Mouse (Mus musculus) mesoderm, embryonic 11.5 days (tissue): ENCODE results near the gene Cgref1.

Source experiments
- DNase-seq: peaks from one replicate; pipeline ENCODE4 v3.0.0-alpha.2; 2012; ENCODE audit warnings: low read depth, low spot score

Gene Cgref1

DNA sequence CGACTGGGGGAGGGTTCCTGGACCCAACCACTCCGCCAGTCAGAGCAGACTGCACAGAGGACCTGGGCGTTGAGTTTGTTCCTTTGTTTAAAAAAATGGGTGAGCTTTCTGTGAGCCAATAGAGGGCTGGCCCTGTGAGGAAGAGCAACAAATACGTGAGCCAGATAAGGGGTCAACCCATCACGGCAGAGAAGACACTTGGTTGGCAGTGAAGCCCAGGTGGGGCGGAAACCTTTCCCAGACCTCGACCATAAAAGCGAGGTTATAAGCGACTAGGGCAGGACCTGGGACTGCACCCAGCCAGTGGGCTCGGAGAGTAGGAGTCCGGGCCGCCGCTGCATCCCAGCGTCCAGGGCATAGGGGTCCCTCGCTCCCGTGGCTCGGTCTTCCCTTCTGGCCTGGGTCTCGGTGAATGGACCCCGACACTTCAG, 58.0 kb downstream of the Cgref1 start:
- peak; percentile 90 for DNase-seq

DNA sequence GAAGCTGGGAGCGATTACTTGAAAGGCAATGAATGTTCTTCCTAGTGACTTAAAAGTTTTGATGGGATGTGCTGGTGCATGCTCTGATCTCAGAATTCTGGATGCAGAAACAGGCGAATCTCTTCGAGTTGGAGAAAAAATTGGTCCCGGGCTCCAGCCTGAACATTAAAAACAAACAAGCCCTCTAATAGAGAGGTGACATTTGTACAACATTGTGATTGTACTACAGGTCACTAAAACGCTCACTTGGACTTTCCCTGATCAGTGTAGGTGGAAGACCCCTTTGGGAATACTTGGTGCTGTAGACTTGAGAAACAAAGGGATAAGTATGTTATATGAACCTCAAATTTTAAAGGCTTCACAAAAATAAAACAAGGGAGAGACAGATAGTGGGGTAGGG, 58.7 kb downstream of the Cgref1 start:
- DNase-seq, result no peak

DNA sequence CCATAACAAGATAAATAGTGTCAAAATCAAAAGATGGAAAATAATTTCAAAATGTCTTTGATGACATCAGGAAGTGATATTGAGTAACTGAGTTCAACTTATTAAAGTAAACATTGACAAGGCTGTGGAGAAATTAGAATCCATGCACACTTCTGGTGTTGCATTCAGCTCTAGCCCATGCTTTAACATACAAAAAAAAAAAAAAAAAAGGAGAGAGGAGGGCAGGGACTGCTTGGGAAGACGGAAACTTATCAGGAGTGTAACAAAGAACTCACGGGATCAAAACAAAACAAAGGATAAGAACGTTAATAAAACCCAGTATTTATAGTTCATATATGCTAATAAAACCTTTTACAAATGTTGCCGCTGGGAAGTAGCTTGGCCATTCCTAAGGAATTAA, 59.2 kb downstream of the Cgref1 start:
- no peak for DNase-seq
